Mouse (Mus musculus) T-cell, adult 2 months (primary cell): ENCODE results near the gene Chga.

ENCODE experiments used
- DNase-seq: peaks from one replicate; pipeline ENCODE4 v3.0.0; 2022; ENCODE audit warnings: low spot score

Chga gene

DNA sequence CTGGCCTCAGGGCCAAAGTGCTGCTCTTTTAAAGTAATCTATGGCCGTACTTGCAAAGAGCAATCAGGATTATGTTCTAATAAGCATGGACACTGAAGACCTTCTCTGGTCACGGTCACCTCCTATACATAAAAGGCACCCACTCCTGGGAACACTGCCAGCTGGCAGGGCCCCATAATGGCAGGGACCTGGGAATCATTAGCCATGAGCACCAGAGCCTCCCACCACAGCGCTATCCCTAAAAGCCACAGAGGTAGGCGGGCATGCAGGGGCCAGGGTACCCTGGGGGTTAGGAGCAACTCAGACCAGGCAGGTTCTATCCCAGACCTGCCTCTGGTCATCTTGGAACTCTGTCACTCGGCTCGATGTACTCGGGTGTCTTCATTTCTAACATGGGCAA lies 45.0 kb downstream of the Chga start:
- no peak for DNase-seq

DNA sequence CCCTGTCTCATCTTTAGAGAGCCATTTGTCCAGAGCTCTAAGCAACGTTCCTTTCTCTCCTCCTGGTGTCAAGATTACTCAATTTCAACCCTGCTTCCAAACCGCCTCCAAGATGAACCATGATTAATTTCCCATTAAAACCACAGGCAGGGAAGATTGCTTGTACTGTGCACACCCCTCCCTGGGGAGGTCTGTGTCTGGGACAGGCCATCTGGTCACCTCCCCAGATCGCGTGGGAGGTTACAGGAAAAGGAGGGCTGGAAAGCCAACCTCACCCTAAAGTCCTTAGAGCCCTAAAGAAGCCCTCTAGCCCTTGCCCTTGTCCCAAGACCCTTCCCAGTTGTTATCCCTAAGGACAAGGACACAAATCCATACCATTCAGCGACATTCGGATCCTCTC lies 45.6 kb downstream of the Chga start:
- DNase-seq = no peak

DNA sequence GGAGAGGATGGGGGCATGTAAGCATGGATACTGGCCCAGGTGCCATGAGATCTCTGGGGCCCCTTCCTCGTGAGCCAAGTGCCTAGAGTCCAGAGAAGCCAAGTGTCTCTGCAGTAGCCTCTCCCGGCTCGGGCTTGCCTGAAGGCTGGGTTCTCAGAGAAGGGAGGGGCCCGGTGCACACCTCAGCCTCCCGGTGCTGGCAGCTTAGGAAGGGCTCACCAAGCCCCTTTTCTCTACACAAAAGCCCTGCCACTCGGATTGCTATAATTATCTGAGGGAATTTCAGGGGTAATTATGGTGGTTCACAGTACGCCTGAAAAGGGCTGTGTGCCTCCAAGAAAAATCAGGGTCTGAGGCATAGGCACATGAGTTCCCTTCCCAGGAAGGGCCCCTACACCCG lies 47.1 kb downstream of the Chga start:
- DNase-seq = no peak

DNA sequence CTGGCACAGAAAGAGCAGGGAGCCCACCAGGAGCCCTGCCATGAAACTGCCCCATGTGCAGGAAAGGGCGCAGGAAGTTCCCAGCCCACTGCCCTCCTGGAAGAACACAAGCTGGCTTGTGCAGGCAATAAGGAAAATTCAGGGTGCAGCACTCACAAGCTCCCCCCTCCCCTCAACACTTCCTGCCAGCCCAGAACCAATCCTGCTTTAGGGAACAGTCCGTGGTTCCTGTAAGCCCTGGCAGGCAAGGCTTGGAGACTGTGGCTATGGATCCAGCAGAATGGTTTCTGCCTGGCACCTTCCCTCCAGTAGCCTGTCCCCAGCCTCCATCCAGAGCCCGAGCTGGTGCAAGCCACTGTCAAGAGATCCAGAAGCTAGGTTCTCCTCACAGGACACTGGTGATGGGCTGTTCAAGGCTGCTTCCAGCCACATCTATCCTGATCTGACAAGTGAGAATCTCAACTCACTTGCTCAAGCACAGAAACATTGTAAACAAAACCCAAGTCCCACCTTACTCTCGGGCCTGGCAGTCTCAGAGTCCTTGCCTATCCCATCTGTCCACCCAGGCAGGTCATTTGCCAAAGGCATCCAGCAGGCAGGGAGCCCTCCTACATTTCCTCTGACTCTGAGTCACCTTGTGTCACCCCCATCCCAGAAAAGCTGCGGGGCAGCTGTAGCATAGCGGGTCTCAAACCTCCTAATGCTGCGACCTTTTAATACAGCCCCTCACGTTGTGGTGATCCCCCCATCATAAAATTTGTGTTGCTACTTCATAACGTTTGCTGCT lies 47.7 kb downstream of the Chga start:
- DNase-seq = no peak

DNA sequence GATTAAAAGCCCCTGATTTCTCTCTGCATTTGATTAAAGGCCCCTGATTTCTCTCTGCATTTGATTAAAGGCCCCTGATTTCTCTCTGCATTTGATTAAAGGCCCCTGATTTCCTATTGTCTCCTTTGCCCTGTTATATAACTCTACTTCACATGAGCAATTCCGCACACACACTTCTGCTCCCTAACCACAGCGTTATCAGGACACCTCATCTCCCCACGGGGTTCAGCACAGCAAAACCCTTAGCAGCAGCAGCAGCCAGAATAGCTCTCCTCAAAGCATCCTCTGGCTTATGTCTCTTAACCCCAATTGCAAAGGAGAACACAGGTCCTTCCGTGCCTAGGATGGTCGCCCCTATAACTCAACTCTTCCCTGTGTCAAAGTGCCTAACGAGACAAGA lies 50.8 kb downstream of the Chga start:
- DNase-seq = peak; percentile 62

DNA sequence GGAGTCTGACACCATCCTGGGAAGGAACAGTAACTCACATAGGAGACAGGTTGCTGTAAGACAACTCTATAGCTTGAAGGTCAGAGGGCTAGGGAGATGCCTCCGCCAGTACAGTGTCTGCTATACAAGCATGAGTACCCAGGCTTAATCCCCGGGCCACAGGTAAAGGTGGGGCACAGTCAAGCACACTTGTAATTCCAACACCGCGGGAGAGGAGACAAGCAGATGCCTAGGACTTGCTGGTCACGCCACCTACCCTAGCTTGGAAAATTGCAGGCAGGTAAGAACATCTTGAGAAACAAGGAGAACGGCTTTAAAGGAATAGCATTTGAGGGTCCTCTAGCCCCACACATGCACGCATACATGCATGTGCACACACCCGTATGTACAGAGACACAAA lies 52.3 kb downstream of the Chga start:
- DNase-seq = no peak

DNA sequence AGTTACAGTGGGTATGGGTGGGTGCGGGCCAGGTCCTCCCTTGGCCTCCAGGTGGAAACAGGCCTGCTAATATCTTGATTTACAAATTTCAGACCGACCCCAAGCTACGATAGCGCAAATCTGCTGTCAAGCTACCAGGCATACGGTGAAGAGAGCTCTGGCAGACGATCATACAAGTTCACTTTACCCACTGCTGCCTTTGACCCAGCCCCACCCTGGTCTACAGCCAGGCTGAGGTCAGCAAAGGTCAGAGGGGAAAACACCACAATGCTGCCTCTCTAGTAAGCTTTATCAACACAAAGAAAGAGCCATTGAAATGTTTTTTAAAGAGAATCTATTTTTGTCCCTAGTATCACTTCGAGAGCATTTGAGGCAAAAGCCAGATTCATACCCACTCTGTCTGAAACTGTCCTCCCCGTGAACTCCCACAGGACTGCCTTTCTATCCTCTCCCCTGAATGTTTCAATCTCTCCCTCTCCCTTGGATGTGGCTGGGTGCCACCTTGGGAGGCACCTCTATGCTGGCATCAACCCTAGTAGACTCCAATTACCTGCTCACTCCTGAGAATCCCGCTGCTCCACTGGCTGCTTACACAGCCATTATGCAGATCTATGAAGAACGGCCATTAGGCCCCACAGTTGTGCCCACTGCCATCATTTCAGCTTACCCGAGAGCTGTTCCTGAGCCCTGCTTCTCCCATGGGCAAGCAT lies 53.2 kb downstream of the Chga start:
- DNase-seq = no peak

DNA sequence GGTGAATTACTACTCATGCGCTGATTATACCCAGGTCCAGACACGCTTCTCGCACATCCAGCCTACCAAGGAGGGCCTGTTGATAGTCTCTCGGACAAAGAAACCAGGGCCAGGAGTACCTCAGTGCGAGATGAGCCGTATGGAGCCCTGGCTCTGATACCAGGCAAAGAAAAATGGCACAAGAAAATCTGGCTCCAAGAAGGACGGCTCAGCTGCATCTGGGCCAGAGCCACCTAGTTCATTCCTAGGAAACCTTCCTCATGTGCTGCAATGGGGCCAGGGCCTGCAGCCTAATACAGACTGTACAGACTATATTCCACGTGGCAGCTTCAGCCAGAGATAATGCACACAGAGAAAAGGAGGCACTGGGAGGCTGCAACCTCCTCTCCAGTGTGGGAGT lies 56.2 kb downstream of the Chga start:
- DNase-seq = no peak

DNA sequence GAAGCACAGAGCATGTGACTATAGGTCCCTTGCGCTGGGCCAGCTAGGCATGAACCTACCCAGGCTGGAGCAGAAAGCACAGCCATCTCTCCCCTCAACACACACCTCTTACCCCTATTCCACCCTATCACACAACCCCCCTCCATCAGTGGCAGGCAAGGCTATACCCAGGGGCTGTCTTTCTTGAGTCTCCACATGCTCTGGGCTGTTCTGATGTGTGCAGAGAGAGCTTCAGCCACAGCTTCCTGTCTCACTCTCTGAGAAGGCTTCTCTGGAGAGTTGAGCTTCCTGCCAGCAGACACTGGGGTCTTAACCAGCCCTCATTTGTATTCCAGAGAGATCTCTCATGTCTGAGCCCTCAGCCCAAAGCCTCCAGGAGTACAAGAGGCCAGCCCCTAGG lies 57.7 kb downstream of the Chga start:
- peak; percentile 80 for DNase-seq

DNA sequence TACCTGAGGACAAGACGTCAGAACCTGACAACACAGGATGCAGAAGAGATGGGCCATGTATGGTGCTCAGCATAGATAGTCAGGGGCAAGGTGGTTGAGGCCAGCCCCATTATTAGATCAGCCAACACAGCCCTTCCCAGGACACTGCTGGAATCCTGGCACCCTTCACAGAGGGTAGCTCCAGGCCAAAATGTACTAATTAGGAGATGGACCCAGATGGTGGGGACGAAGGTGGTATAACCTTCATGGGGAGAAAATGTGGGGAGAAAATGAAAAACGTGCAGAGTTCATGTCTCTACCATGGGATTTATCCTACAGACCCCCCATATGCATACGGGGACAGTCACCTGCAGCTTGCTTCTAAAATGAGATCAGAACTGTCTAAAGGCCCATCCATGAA lies 58.6 kb downstream of the Chga start:
- DNase-seq = no peak
